Mouse (Mus musculus) liver, embryonic 16.5 days (tissue): Measurements from ENCODE around the gene Prkn. TPM values are rescaled to one million over a fixed set of nuclear protein-coding genes. Genes with fewer than 3 reads are reported as not detected.

Experiments
- ATAC-seq: fragments of 200-750 bp; cut with Nextera tagmentation; 2 replicates; pipeline ENCODE4 v1.8.0; 2017; ENCODE audit warnings: low read depth, mild to moderate bottlenecking, moderate number of reproducible peaks, moderate library complexity
- H3K27ac ChIP-seq: fragments of 300-500 bp; sonication (generic); 2 replicates; pipeline ENCODE4 v1.5.1; 2014; ENCODE audit warnings: mild to moderate bottlenecking, low read length
- H3K27me3 ChIP-seq: fragments of 300-500 bp; sonication (generic); 2 replicates; pipeline ENCODE4 v1.6.1; 2014; ENCODE audit warnings: low read depth, low read length, mixed read lengths; ENCODE audit not compliant: control insufficient read depth, insufficient read depth
- H3K36me3 ChIP-seq: fragments of 300-500 bp; sonication (generic); 2 replicates; pipeline ENCODE4 v1.6.1; 2014; ENCODE audit warnings: mild to moderate bottlenecking; ENCODE audit not compliant: control insufficient read depth, insufficient read depth
- H3K4me1 ChIP-seq: fragments of 300-500 bp; sonication (generic); 2 replicates; pipeline ENCODE4 v1.6.1; 2014; ENCODE audit warnings: low read depth, low read length, mixed read lengths; ENCODE audit not compliant: control insufficient read depth
- H3K4me2 ChIP-seq: fragments of 300-500 bp; sonication (generic); 2 replicates; pipeline ENCODE4 v1.6.1; 2014; ENCODE audit warnings: low read depth, low read length, mixed read lengths
- H3K4me3 ChIP-seq: fragments of 300-500 bp; sonication (generic); 2 replicates; pipeline ENCODE4 v1.5.1; 2014; ENCODE audit warnings: low read depth, mild to moderate bottlenecking, low read length
- H3K9ac ChIP-seq: fragments of 300-500 bp; sonication (generic); 2 replicates; pipeline ENCODE4 v1.6.1; 2014; ENCODE audit warnings: low read depth, low read length
- H3K9me3 ChIP-seq: fragments of 300-500 bp; sonication (generic); replicated peaks from 2 replicates; pipeline ENCODE4 v1.6.1; 2016; ENCODE audit warnings: low read length; ENCODE audit not compliant: control insufficient read depth
- WGBS: fragments of 180-500 bp; shearing (Covaris S2); extraction: QIAGEN DNeasy Blood & Tissue Kit; methylation state at CpG from one replicate; pipeline ENCODE4 v1.1.7; 2014; ENCODE audit not compliant: insufficient replicate concordance; 5-methylcytosine and 5-hydroxymethylcytosine counted together
- polyA plus RNA-seq: library from polyadenylated mRNA; unstranded; fragments of >200 nt; fragmentation: Nextera tagmentation; extraction: Ambion mirVana; gene quantifications from 2 replicates; pipeline ENCODE4 v1.2.1, GENCODE M21; 2015

Gene Prkn
- polyA plus RNA-seq, 1 experiment from 2014 or later = 0.70 TPM

GRCm38 (mm10) chr17:12094016-12094415 lies 1253.8 kb downstream of the Prkn start:
- Histone ChIP-seq H3K9me3 (no peaks in the 10 kb centered on the region), H3K4me2 (no peak overlapping the region), H3K36me3 (no peaks in the 10 kb centered on the region), H3K27ac (no peak overlapping the region), H3K4me1 (no peaks in the 10 kb centered on the region), H3K27me3 (peaks cover 2% of the 10 kb centered on the region; the same call in 1 of the 2 replicates), H3K4me3 (no peak overlapping the region), H3K9ac (no peak overlapping the region)
- 86% methylated on average over 1 of the region's 1 CpGs for WGBS
- ATAC-seq = no peak

- Histone ChIP-seq H3K4me2 (no peak overlapping the region), H3K9ac (no peak overlapping the region), H3K27me3 (peaks cover 2% of the 10 kb centered on the region; the same call in 1 of the 2 replicates), H3K4me3 (no peak overlapping the region), H3K27ac (no peak overlapping the region), H3K4me1 (no peaks in the 10 kb centered on the region), H3K36me3 (no peaks in the 10 kb centered on the region), H3K9me3 (no peaks in the 10 kb centered on the region; the same call in 1 of the 2 replicates)
- no peak for ATAC-seq
- WGBS = 77% methylated on average over 9 of the region's 9 CpGs
These were observed 1254.8 kb downstream of the Prkn start for GRCm38 (mm10) chr17:12094827-12095590.

DNA sequence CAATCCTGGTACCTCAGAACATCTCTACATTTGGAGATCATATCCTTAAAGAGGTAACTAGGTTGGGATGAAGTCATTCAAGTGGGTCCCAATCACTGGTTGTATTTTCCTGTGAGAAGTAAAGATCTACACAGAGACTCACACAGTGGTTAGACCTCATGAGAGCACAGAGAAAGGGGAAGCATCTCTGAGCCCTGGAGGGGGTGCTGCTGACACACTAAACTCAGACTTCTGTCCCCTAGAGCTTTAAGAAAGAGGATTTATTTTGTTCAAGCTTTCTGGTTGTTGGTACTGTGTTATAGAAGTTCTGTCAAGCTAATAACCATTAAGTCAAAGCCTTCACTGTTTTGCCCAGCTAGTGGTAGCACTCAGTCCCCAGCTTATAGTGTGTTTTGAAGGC lies 1259.2 kb downstream of the Prkn start:
- no peak for ATAC-seq
- H3K9me3 ChIP-seq = no peaks in the 10 kb centered on the region; the same call in 1 of the 2 replicates
- no peak overlapping the region for H3K9ac ChIP-seq
- no peaks in the 10 kb centered on the region for H3K36me3 ChIP-seq
- peaks cover 6% of the 10 kb centered on the region for H3K4me1 ChIP-seq
- H3K4me3 ChIP-seq = no peak overlapping the region
- no peaks in the 10 kb centered on the region for H3K27me3 ChIP-seq
- no peak overlapping the region for H3K4me2 ChIP-seq
- no peak overlapping the region for H3K27ac ChIP-seq

- Histone ChIP-seq H3K27ac (no peak overlapping the region), H3K9ac (no peak overlapping the region), H3K36me3 (no peaks in the 10 kb centered on the region), H3K4me1 (peaks cover 16% of the 10 kb centered on the region), H3K4me2 (no peak overlapping the region), H3K4me3 (no peak overlapping the region), H3K27me3 (no peaks in the 10 kb centered on the region), H3K9me3 (no peaks in the 10 kb centered on the region; the same call in 1 of the 2 replicates)
- no peak for ATAC-seq
- WGBS = 85% methylated on average over 10 of the region's 10 CpGs
These were observed 1262.1 kb downstream of the Prkn start for GRCm38 (mm10) chr17:12102326-12102725.

DNA sequence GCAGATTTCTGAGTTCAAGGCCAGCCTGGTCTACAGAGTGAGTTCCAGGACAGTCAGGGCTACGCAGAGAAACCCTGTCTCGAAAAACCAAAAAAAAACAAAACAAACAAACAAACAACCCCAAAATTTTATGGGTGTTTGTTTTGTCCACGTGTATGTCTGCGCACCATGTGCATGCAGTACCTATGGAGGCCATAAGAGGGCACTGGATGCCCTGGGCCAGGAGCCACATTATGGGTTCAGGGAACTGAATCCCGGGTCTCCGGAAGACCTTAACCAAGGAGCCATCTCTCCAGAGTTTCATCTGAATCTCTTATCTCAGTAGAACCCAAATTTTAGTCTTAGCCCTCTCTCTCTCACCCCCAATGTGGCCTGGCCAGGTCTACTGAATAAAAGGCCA lies 1263.6 kb downstream of the Prkn start:
- Histone ChIP-seq H3K4me1 (peaks cover 16% of the 10 kb centered on the region), H3K27ac (no peak overlapping the region), H3K4me3 (no peak overlapping the region), H3K9ac (no peak overlapping the region), H3K27me3 (no peaks in the 10 kb centered on the region), H3K36me3 (no peaks in the 10 kb centered on the region), H3K4me2 (0 out of 2 replicates have a peak overlapping the region, but pooled peaks have one; percentile 19), H3K9me3 (no peaks in the 10 kb centered on the region; the same call in 1 of the 2 replicates)
- WGBS = 65% methylated on average over 6 of the region's 6 CpGs
- no peak for ATAC-seq

GRCm38 (mm10) chr17:12104245-12104644 lies 1264.1 kb downstream of the Prkn start:
- no peaks in the 10 kb centered on the region for H3K36me3 ChIP-seq
- peak overlapping the region; percentile 19; the same call in 1 of the 2 replicates for H3K9ac ChIP-seq
- H3K4me3 ChIP-seq = no peak overlapping the region
- H3K4me2 ChIP-seq = peak overlapping the region; percentile 19
- H3K27me3 ChIP-seq = no peaks in the 10 kb centered on the region
- 43% methylated on average over 7 of the region's 7 CpGs for WGBS
- H3K9me3 ChIP-seq = no peaks in the 10 kb centered on the region; the same call in 1 of the 2 replicates
- H3K27ac ChIP-seq = peak overlapping the region; percentile 28; the same call in 1 of the 2 replicates
- peak; percentile 75 for ATAC-seq
- peaks cover 16% of the 10 kb centered on the region for H3K4me1 ChIP-seq

DNA sequence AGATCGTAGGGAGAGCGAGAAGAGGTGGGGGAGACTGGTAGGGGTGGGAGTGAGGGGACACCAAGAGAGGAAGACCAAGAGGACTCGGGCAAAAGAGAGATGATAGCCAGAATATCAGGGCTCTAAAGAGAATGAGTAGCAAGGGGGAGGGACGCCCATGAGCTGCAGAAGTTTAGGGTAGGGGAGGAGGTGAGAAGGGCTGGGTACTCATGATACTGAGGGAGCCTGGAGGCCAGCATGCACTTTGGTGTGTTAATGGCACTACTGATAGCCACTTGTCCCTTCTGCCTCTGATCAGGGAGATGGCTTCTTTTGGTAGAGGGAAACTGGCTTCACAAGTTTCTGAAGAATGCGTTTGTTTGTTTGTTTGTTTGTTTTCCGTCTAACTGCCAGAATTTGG lies 1264.5 kb downstream of the Prkn start:
- no peaks in the 10 kb centered on the region for H3K36me3 ChIP-seq
- ATAC-seq = peak; percentile 80
- peak overlapping the region; percentile 28; the same call in 1 of the 2 replicates for H3K27ac ChIP-seq
- H3K4me1 ChIP-seq = peaks cover 16% of the 10 kb centered on the region
- no peak overlapping the region for H3K4me3 ChIP-seq
- WGBS = 68% methylated on average over 6 of the region's 6 CpGs
- no peaks in the 10 kb centered on the region for H3K27me3 ChIP-seq
- no peaks in the 10 kb centered on the region; the same call in 1 of the 2 replicates for H3K9me3 ChIP-seq
- peak overlapping the region; percentile 19 for H3K4me2 ChIP-seq
- H3K9ac ChIP-seq = peak overlapping the region; percentile 19; the same call in 1 of the 2 replicates

- no peak for ATAC-seq
- 54% methylated on average over 4 of the region's 4 CpGs for WGBS
- no peak overlapping the region for H3K9ac ChIP-seq
These were observed 1266.1 kb downstream of the Prkn start for GRCm38 (mm10) chr17:12106255-12106654.

More at GRCm38 (mm10) chr17:12106255-12106654, 1266.1 kb downstream of the Prkn start:
- Histone ChIP-seq H3K4me2 (no peak overlapping the region), H3K27me3 (no peaks in the 10 kb centered on the region), H3K4me1 (peaks cover 16% of the 10 kb centered on the region), H3K4me3 (no peak overlapping the region), H3K9me3 (no peaks in the 10 kb centered on the region), H3K36me3 (no peaks in the 10 kb centered on the region), H3K27ac (no peak overlapping the region)
